9 mouse cellular contexts compared by ENCODE assay signal in the genomic region with DNA sequence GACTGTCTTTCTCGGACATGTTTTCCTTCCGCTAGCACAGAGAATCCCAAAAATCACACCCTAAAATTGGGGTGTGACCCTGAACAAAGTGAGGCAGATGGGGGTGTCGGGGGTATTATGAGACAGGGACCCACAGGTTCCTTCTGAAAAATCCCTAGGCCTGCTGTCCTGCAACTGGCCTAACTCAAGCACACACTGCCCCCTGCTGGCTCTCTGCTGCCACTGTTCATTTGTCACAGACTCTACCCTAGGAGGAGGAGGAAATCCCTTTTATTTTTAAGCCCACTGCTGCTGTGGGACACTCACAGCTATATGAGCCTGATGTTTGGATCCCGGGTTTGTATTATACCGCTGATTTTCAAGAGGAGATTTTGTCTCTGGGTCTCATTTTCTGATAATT. TPM values are rescaled to one million over a fixed set of nuclear protein-coding genes. Genes with fewer than 3 reads are reported as not detected.
DNase-seq lines count a peak whose midpoint lies in the region; ATAC-seq and TF ChIP-seq lines count a peak whose summit lies in the region.
"Had no signal": no experiment of that assay in that cellular context is flagged by ENCODE, and none has a peak within 500 bp of the region (broad histone marks: within the 10 kb centered on the region; RNA-seq: fewer than 3 reads in every experiment).

No protein-coding gene starts in this region.

- no peak for TF ChIP-seq POLR2A in cerebellum, adult 2 months (IDR thresholded peaks at IDR 0.05; ENCODE audit: borderline replicate concordance, insufficient read depth, low read length)

- no peak overlapping the region for H3K4me3 ChIP-seq in cerebellum, adult 2 months (replicated peaks; ENCODE audit: insufficient read depth, low read depth, low read length)
- no peak overlapping the region for H3K4me3 ChIP-seq in hindbrain, embryonic 16.5 days (ENCODE audit: low read length)
- H3K4me3 ChIP-seq: limb, embryonic 15.5 days had no signal

- H3K36me3 ChIP-seq in hindbrain, embryonic 16.5 days (ENCODE audit: control insufficient read depth, insufficient read depth, low read length) = peaks cover 9% of the 10 kb centered on the region

- ATAC-seq in hindbrain, embryonic 16.5 days = peak; percentile 66; the same call in 1 of the 2 replicates

- H3K27me3 ChIP-seq in cerebellum, adult 2 months (ENCODE audit: control insufficient read depth, insufficient read depth, low read length) = no peaks in the 10 kb centered on the region
- H3K27me3 ChIP-seq in hindbrain, embryonic 16.5 days (replicated peaks; ENCODE audit: control insufficient read depth, insufficient read depth, low read length) = no peaks in the 10 kb centered on the region
- H3K27me3 ChIP-seq: limb, embryonic 15.5 days had no signal

- H3K27ac ChIP-seq in cerebellum, adult 2 months (ENCODE audit: insufficient read depth, low read length) = no peak overlapping the region
- no peak overlapping the region for H3K27ac ChIP-seq in hindbrain, embryonic 16.5 days (ENCODE audit: low read depth, low read length)
- H3K27ac ChIP-seq: limb, embryonic 15.5 days had no signal

- no peak overlapping the region for H3K9ac ChIP-seq in hindbrain, embryonic 16.5 days (ENCODE audit: low read depth, low read length)
- H3K9ac ChIP-seq: limb, embryonic 15.5 days had no signal

- no peak overlapping the region for H3K4me2 ChIP-seq in hindbrain, embryonic 16.5 days (ENCODE audit: low read length)
- H3K4me2 ChIP-seq: limb, embryonic 15.5 days had no signal

- peak; percentile 40 for DNase-seq in Muller cell, postnatal 12 days (ENCODE audit: inconsistent ontology term)
- peak; percentile 48 to 65 for DNase-seq in cerebellum, adult 2 months
- peak; percentile 72 for DNase-seq in forelimb bud, embryonic 11.5 days (ENCODE audit: low read depth, low spot score)
- peak; percentile 76 to 89 for DNase-seq in layer of hippocampus, postnatal 25 days (ENCODE audit: extremely low spot score in 1 of 2, low spot score in 1 of 2)
- peak; percentile 71 for DNase-seq in lung, postnatal 25 days (ENCODE audit: low spot score)
- DNase-seq in retina, postnatal 1 day = peak; percentile 81
- DNase-seq in urinary bladder, adult 2 months (ENCODE audit: low spot score) = peak; percentile 58

- H3K9me3 ChIP-seq in hindbrain, embryonic 16.5 days (ENCODE audit: control insufficient read depth, low read length) = peaks cover 11% of the 10 kb centered on the region
- H3K9me3 ChIP-seq: limb, embryonic 15.5 days had no signal

- H3K4me1 ChIP-seq in cerebellum, adult 2 months (ENCODE audit: control insufficient read depth, insufficient read depth, low read length) = no peaks in the 10 kb centered on the region; the same call in 1 of the 2 replicates
- no peaks in the 10 kb centered on the region for H3K4me1 ChIP-seq in hindbrain, embryonic 16.5 days (ENCODE audit: control insufficient read depth, insufficient read depth, low read depth, low read length)
- H3K4me1 ChIP-seq: limb, embryonic 15.5 days had no signal

- 45% methylated on average over 5 of the region's 5 CpGs for WGBS in cerebellum, adult 2 months
- WGBS in hindbrain, embryonic 16.5 days = 40% methylated on average over 5 of the region's 5 CpGs

- TF ChIP-seq CTCF in cerebellum, adult 2 months (IDR thresholded peaks at IDR 0.05; ENCODE audit: borderline replicate concordance, insufficient read depth, low read depth, low read length) = peak; percentile 75

RNA-seq across cellular contexts. Expression of gene Tk2, which starts 28.6 kb away (rescaled TPM):
- 37.2 and 38.4 TPM in 2 replicates for polyA plus RNA-seq in cerebellum, adult 2 months (2012; rRNA removed)
- polyA plus RNA-seq in hindbrain, embryonic 16.5 days (2015; fragmentation: Nextera tagmentation; extraction: Ambion mirVana) = 49.0 and 50.3 TPM in 2 replicates
- 10 to 100 TPM; 36.4 to 37.7 TPM for total RNA-seq in layer of hippocampus, postnatal 25 days (2021)
- polyA plus RNA-seq in urinary bladder, adult 2 months (2012; rRNA removed) = 37.8 and 41.4 TPM in 2 replicates

RNA-seq across cellular contexts. Expression of gene Cklf, which starts 30.9 kb away (rescaled TPM):
- polyA plus RNA-seq in cerebellum, adult 2 months (2012; rRNA removed) = 6.9 and 7.9 TPM in 2 replicates
- polyA plus RNA-seq in hindbrain, embryonic 16.5 days (2015; fragmentation: Nextera tagmentation; extraction: Ambion mirVana) = 33.6 and 36.9 TPM in 2 replicates
- 1 to 10 TPM; 6.3 to 9.9 TPM for total RNA-seq in layer of hippocampus, postnatal 25 days (2021)
- polyA plus RNA-seq in urinary bladder, adult 2 months (2012; rRNA removed) = 19.0 and 27.8 TPM in 2 replicates

RNA-seq across cellular contexts. Expression of gene Bean1, which starts 49.6 kb away (rescaled TPM):
- 21.8 and 23.0 TPM in 2 replicates for polyA plus RNA-seq in cerebellum, adult 2 months (2012; rRNA removed)
- polyA plus RNA-seq in hindbrain, embryonic 16.5 days (2015; fragmentation: Nextera tagmentation; extraction: Ambion mirVana) = 7.8 and 8.8 TPM in 2 replicates
- 1 to 10 TPM; 5.8 to 5.9 TPM for total RNA-seq in layer of hippocampus, postnatal 25 days (2021)
- 10.9 and 12.0 TPM in 2 replicates for polyA plus RNA-seq in urinary bladder, adult 2 months (2012; rRNA removed)
